In genomic region chr7:131024807-131025206, GRCm38 (mm10) we compare ENCODE assay signal across 36 mouse cellular contexts. TPM values are rescaled to one million over a fixed set of nuclear protein-coding genes. Genes with fewer than 3 reads are reported as not detected.
"Had no signal": no experiment of that assay in that cellular context is flagged by ENCODE, and none has a peak within 500 bp of the region (broad histone marks: within the 10 kb centered on the region; RNA-seq: fewer than 3 reads in every experiment).

No protein-coding gene starts in this region.

- H3K4me3 ChIP-seq: gastrocnemius, adult 2 months; heart, embryonic 10.5 days; heart, embryonic 12.5 days; hindbrain, embryonic 10.5 days; hindbrain, embryonic 12.5 days; kidney, embryonic 15.5 days; limb, embryonic 13.5 days; limb, embryonic 15.5 days had no signal

- ATAC-seq: hindbrain, embryonic 16.5 days; inflammation-experienced regulatory T-cells, adult 6 months had no signal

- H3K27me3 ChIP-seq: heart, embryonic 12.5 days; hindbrain, embryonic 12.5 days; kidney, embryonic 15.5 days; limb, embryonic 13.5 days; limb, embryonic 15.5 days had no signal

- H3K4me2 ChIP-seq: heart, embryonic 12.5 days; hindbrain, embryonic 12.5 days; hindbrain, embryonic 14.5 days; kidney, embryonic 15.5 days; limb, embryonic 13.5 days; limb, embryonic 15.5 days had no signal

- DNase-seq: gastrocnemius, adult 2 months; gastrocnemius, postnatal 10 days; gastrocnemius, postnatal 25 days; heart, postnatal 10 days; heart, postnatal 4 days; kidney, adult 11 months; kidney, adult 2 months; kidney, adult 9 months; kidney, postnatal 14 days; kidney, postnatal 36 days; layer of hippocampus, adult 9-11 months; layer of hippocampus, postnatal 36 days; left cerebral cortex, postnatal 4 days had no signal

- H3K9me3 ChIP-seq: heart, embryonic 10.5 days; heart, embryonic 12.5 days; hindbrain, embryonic 10.5 days; hindbrain, embryonic 12.5 days; kidney, embryonic 15.5 days; limb, embryonic 13.5 days; limb, embryonic 15.5 days had no signal

- H3K36me3 ChIP-seq: heart, embryonic 10.5 days; heart, embryonic 12.5 days; hindbrain, embryonic 10.5 days; hindbrain, embryonic 12.5 days; kidney, embryonic 15.5 days; limb, embryonic 13.5 days; limb, embryonic 15.5 days had no signal

- H3K27ac ChIP-seq: gastrocnemius, adult 2 months; heart, embryonic 10.5 days; hindbrain, embryonic 10.5 days; hindbrain, embryonic 12.5 days; hindbrain, embryonic 14.5 days; kidney, embryonic 15.5 days; kidney, postnatal 0 days; limb, embryonic 13.5 days; limb, embryonic 15.5 days had no signal

- H3K4me1 ChIP-seq: hindbrain, embryonic 12.5 days; kidney, embryonic 15.5 days; limb, embryonic 13.5 days; limb, embryonic 15.5 days had no signal

- H3K9ac ChIP-seq: heart, embryonic 12.5 days; hindbrain, embryonic 12.5 days; hindbrain, embryonic 14.5 days; kidney, embryonic 15.5 days; limb, embryonic 13.5 days; limb, embryonic 15.5 days had no signal

RNA-seq across cellular contexts. Expression of gene Dmbt1, which starts 7.0 kb away (rescaled TPM):
- total RNA-seq: gastrocnemius, adult 2 months; gastrocnemius, postnatal 10 days; gastrocnemius, postnatal 25 days; gastrocnemius, postnatal 4 days; granulocyte monocyte progenitor cell, adult 5-6 weeks; heart, postnatal 25 days; heart, postnatal 4 days; layer of hippocampus, adult 18-20 months; layer of hippocampus, adult 8-10 months; layer of hippocampus, postnatal 14 days; layer of hippocampus, postnatal 36 days; left cerebral cortex, adult 18-20 months; left cerebral cortex, postnatal 10 days; left cerebral cortex, postnatal 25 days had no signal
- polyA plus RNA-seq: frontal cortex, adult 2 months; heart, embryonic 10.5 days; heart, embryonic 12.5 days; heart, embryonic 14.5 days; hindbrain, embryonic 10.5 days; hindbrain, embryonic 12.5 days; hindbrain, embryonic 14.5 days; hindbrain, embryonic 16.5 days; inflammation-experienced regulatory T-cells, adult 6 months; kidney, postnatal 0 days; limb, embryonic 11.5 days had no signal
